Mouse (Mus musculus) T-helper 1 cell (primary cell): ENCODE measurements around the gene Adamtsl3.

Experiments used
- in situ Hi-C: fragments of 300-600 bp; cut with MboI, MseI; formaldehyde crosslinking; loops from one replicate; pipeline ENCODE4 v1.15.1; 2025; ENCODE audit warnings: high pct_unique_total_duplicates

Gene Adamtsl3

GRCm38 (mm10) chr7:82335211-82336121, at the start of gene Adamtsl3:
Gene Adamtsl3 (plus strand): TSS chr7:82335694.
- in situ Hi-C loops: no loop called here

GRCm38 (mm10) chr7:82287242-82287641, 48.3 kb upstream of the Adamtsl3 start:
- in situ Hi-C loops: no loop called here

GRCm38 (mm10) chr7:82293441-82293840, 42.1 kb upstream of the Adamtsl3 start:
- in situ Hi-C loops: no loop called here

GRCm38 (mm10) chr7:82294083-82294482, 41.4 kb upstream of the Adamtsl3 start:
- in situ Hi-C loops: no loop called here

DNA sequence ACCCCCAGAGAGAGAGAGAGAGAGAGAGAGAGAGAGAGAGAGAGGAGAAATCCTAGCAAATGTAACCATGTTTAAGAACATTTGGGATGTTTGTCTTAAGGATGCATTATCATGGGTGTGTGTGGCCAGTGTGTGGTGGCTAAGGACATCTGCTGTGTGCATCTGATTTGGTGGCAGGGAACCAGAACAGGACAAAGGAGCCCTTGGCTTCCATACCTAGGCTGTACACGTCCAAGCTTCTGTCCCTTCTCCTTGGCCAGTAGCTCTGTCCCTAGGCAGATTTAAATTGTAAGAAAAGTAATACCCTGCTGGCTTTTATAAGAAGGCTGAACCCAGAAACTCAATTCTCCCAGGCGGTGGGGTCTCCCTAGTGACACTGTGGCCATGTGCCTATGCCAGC, 40.9 kb upstream of the Adamtsl3 start:
- in situ Hi-C loops: no loop called here

- in situ Hi-C loops: no loop called here
These were observed 27.1 kb upstream of the Adamtsl3 start for GRCm38 (mm10) chr7:82308398-82308797.

GRCm38 (mm10) chr7:82318515-82318914, 17.0 kb upstream of the Adamtsl3 start:
- in situ Hi-C loops: no loop called here

DNA sequence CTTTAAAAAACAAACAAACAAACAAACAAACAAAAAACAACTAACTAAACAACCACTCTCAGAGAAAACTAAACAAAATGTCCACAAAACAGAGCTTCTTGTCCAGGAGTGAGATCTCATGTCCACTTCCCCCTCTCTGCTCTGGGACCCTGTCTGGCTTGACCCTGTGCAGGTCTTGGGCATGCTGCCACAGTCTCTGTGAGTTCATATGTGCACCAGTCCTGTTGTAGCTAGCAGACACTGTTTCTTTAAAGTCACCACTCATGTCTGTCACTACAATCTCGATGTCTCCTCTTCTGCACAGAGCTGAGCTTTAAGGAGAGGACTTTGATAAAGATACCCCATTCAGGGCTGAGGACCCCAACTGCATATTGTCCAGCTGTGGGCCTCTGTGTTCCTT, 8.9 kb upstream of the Adamtsl3 start:
- in situ Hi-C loops: no loop called here

DNA sequence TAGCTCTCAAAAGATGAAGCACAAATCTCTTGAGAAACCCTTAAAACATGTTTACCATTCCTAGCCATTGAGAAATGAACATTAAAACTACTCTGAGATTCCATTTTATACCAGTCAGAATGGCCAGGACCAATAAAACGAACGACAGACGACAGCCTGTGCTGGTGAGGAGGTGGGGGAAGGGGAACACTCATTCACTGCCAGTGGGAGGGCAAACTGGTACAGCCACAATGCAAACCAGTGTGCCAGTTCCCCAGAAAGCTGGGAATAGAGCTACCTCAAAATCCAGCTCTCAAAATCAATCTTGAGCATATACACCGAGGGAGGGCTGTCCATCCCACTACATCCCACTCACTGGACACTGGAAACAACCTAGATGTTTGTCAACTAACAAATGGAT, 8.3 kb upstream of the Adamtsl3 start:
- in situ Hi-C loops: no loop called here

GRCm38 (mm10) chr7:82327881-82328280, 7.6 kb upstream of the Adamtsl3 start:
- in situ Hi-C loops: no loop called here

GRCm38 (mm10) chr7:82329831-82330230, 5.7 kb upstream of the Adamtsl3 start:
- in situ Hi-C loops: no loop called here

DNA sequence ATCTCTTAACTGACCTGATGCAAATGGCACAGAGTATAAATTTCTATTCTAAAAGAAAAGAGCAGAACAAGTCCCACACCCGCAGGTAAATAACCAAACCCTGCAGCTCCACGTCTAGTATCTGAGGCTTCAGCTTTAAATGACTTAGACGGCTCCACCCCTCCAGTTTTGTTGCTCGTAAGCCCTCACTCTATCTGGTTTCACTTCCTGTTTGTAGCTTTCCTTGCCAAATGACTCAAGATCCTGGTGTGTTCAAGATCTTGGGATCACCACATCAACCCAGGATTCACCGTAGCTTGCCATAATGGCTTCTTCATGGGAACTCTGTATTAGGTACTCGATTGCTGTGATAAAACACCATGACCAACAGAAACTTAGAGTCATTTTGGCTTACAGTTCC, 4.6 kb upstream of the Adamtsl3 start:
- in situ Hi-C loops: no loop called here

DNA sequence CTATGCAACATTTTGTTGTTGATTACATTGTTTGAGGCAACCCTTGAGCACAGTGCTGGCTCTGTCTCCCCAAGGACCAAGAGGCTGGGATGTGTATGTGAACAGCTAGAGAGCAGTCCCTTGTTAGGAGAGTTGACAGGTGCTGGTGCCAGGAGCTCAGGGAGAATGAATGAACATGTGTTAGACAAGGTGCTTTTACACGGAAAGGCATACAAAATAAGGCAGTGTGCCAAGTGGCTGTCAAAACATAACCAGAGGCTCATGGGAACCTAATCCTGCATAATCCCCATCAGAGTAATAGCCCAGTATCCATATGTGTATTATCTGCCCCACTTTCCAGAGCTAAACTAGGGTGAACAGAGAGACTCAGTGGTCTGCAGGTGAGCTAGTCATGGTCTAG, 1.5 kb upstream of the Adamtsl3 start:
- in situ Hi-C loops: no loop called here

DNA sequence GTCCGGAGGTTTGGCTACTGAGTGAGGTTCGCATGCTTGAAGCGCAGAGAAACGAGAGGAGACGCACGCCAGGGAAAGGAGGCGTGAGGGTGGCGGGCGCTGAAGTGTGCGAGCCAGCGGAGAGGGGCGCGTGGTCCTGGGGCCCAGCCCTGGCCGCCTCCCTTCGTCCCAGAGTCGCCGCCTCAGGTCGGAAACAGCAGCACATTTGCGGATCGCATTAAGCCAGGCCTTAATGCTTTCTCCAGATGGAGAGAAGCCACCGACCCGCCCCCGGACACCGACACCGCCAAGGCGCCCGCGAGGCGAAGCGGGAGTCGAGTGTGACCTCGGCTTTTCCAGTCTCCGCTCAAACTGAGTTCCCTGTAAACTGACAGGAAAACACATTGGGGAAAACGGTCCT, 638 bp downstream of the Adamtsl3 start:
- in situ Hi-C loops: no loop called here

GRCm38 (mm10) chr7:82338121-82338520, 2.6 kb downstream of the Adamtsl3 start:
- in situ Hi-C loops: no loop called here

DNA sequence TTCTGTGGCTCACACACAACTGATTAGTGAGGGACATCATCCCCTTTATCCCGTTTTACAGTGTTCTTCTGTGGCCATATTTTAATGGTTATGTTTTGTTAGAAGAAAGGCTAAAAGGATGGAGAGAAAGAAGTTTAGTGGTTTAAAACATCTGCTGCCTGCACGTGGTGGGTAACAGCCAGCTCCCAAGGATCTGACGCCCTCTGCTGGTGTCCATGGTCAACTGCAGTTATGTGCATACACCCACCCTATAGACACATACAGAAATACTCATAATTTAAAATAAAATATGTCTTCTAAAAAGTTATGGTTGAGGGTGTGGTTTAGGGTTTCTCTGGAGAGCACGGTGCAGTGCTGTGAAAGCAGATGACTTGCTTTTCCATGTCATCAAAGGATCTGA, 3.0 kb downstream of the Adamtsl3 start:
- in situ Hi-C loops: no loop called here

DNA sequence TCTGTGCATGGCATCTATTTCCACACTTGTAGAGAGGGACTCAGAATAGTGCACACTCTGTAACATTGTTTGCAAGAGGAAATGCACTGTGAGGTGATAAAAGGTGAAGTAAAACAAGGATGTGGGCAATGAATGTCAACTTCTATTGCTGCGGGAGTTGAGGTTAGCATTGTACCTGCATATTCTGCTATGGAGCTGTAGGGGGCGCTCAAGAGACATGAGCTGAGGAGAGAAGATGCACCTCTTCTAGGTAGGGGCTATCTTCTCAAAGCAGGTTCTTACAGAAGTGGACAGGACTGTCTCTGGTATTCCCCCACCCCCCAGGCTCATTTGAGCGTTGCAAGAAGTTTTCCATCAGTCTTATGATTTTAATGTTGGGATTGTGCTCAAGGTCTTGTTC, 3.7 kb downstream of the Adamtsl3 start:
- in situ Hi-C loops: no loop called here

GRCm38 (mm10) chr7:82341476-82341875, 6.0 kb downstream of the Adamtsl3 start:
- in situ Hi-C loops: no loop called here

DNA sequence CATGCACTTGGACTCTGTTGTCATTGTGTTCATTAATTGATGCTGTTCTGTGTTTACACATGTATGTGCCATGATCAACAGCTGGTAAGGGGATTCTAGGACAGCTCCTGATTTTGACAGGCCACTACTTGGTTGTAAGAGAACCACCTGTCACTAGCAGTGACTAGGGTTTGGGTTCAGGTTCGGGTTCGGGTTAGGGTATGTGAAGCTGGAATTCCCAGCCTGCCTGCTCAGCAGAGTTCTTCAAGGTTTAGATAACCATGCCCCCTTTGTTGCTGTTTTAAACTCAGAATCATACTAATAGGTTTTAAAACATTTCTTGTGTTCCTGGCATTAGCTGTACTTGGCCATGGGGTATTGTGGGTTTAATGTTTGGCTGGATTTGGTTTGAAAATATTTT, 11.2 kb downstream of the Adamtsl3 start:
- in situ Hi-C loops: no loop called here

DNA sequence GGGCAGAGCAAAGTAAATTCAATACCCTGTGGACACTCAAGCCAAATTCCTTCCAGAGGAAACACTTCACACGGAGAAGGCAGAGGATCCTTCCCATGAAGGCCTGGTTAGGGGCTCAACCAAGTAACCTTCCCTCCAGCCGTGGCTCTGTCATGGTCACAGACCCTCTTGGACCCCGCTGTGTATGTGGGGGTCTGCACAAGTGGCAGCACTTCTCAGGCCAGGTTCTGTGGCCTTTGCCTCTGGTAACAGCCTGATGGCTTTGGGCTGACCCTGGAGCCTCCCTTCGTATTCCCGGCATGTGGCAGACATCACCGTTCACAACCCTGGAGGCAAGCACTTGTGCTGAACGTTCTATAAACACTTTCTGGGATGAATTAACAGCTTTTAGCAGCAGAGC, 14.3 kb downstream of the Adamtsl3 start:
- in situ Hi-C loops: no loop called here

GRCm38 (mm10) chr7:82350421-82350820, 14.9 kb downstream of the Adamtsl3 start:
- in situ Hi-C loops: no loop called here

DNA sequence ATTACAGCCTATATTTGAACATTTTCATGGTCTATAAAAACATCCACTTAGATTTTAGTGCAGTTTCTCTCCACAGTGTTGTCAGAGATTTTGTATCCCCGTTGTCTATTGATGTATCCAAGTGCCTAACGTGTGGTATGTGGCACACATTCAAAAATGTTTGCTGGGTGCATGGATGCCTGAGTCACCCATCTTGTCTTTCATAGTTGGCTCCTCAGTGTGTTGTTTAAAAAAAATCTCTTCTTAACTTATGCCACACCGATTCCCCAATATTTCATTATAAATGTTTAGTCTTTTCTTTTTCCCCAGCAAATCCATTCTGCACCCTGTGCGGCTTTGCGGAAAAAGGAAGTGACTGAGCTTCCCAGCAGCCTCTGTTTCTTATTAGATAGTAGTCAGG, 23.7 kb downstream of the Adamtsl3 start:
- in situ Hi-C loops: no loop called here

GRCm38 (mm10) chr7:82359674-82360073, 24.2 kb downstream of the Adamtsl3 start:
- in situ Hi-C loops: no loop called here

DNA sequence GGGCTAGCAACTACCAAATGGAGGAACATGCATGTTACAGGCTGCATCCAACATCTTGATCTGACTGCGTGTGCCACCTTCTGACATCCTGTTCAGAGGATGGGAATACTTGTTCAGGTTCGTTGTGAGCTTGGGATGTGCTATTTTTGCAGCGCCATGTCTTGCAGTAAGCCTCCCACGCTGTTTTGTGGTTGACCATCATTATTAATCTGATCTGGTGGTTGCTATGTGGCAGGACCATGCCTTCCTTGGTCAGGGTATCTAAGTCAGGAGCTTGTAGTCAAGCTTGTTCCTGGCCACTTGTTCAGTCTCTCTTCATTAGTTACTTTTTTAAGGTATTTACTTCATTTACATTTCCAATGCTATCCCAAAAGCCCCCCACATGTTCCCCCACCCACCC, 24.7 kb downstream of the Adamtsl3 start:
- in situ Hi-C loops: no loop called here
